Mouse (Mus musculus): Measurements from ENCODE around the gene Polk. TPM values are rescaled to one million over a fixed set of nuclear protein-coding genes. Genes with fewer than 3 reads are reported as not detected.

Gene Polk
- polyA plus RNA-seq, 1 experiment from 2014 or later, result 9.1 TPM

- Histone ChIP-seq H3K36me3 (replicated peaks; ENCODE audit: control insufficient read depth, insufficient read depth, low read depth, low read length) (no peaks in the 10 kb centered on the region), H3K27ac (replicated peaks; ENCODE audit: low read depth, low read length) (no peak overlapping the region), H3K27me3 (ENCODE audit: control insufficient read depth, insufficient read depth, low read length) (no peaks in the 10 kb centered on the region), H3K4me3 (ENCODE audit: low read depth, low read length) (no peak overlapping the region), H3K9ac (replicated peaks; ENCODE audit: low read length) (no peak overlapping the region), H3K4me1 (ENCODE audit: control insufficient read depth, insufficient read depth, low read length) (no peaks in the 10 kb centered on the region), H3K4me2 (ENCODE audit: low read depth, low read length) (no peak overlapping the region), H3K9me3 (replicated peaks; ENCODE audit: control insufficient read depth, low read length) (no peaks in the 10 kb centered on the region)
- WGBS, result 96% methylated on average over 1 of the region's 1 CpGs
- DNase-seq (ENCODE audit: low spot score) (no peak), ATAC-seq (replicated peaks; ENCODE audit: insufficient number of reproducible peaks, low FRiP score, low TSS enrichment, low read depth) (no peak)
Observed at GRCm38 (mm10) chr13:96478991-96479390, 63.4 kb downstream of the Polk start.

DNA sequence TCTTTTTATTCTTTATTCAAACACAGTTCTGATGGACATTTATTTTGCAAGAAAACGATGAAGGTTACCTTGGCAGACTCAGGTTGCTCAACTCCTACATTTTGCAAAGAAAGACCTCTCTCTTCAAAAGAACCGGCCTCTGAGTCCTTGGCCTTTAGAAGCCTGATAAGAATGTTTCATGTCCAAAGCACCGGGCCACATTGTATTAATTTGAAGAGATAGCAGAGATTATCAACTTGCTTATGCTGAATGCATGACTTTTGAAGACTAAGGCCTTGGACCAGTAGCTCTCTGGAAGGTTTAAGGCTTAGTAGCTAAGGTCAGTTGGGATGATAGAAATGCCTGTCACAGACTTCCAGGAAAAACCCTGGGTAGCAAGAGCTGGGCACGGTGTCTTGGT is 65.2 kb downstream of the Polk start:
- H3K9me3 ChIP-seq (replicated peaks; ENCODE audit: control insufficient read depth, low read length), result no peaks in the 10 kb centered on the region
- no peaks in the 10 kb centered on the region for H3K27me3 ChIP-seq (ENCODE audit: control insufficient read depth, insufficient read depth, low read length)
- DNase-seq (ENCODE audit: low spot score) (no peak), ATAC-seq (replicated peaks; ENCODE audit: insufficient number of reproducible peaks, low FRiP score, low TSS enrichment, low read depth) (no peak)
- 95% methylated on average over 4 of the region's 4 CpGs for WGBS
- no peak overlapping the region for H3K9ac ChIP-seq (replicated peaks; ENCODE audit: low read length)
- H3K4me2 ChIP-seq (ENCODE audit: low read depth, low read length), result no peak overlapping the region
- H3K4me3 ChIP-seq (ENCODE audit: low read depth, low read length), result no peak overlapping the region
- no peak overlapping the region for H3K27ac ChIP-seq (replicated peaks; ENCODE audit: low read depth, low read length)
- H3K4me1 ChIP-seq (ENCODE audit: control insufficient read depth, insufficient read depth, low read length), result no peaks in the 10 kb centered on the region
- H3K36me3 ChIP-seq (replicated peaks; ENCODE audit: control insufficient read depth, insufficient read depth, low read depth, low read length), result no peaks in the 10 kb centered on the region

DNA sequence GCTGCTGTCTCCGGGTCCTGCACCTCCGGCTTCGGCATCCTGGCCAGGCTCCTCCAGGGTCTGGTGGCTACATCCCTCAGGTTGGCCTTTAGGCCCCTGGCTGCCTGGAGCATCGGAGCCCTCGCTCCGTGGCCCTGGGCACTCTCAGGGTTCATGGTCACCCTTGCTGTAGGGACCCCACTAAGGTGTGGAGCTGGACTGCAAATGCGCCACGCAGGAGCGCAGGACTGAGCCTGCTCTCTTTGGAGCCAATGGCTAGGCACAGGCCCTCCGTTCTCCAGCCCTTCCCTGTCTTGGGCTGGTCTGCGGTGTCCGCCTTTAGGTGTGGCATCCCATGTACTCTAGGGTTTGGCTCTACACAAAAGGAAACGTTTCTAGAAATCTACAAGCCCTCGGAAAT is 71.4 kb downstream of the Polk start, which contains the start of gene Ankdd1b:
Gene Ankdd1b, minus strand, starts transcription at position 242 of the 400 bp plus-strand sequence.
- DNase-seq (ENCODE audit: low spot score), result no peak
- no peaks in the 10 kb centered on the region for H3K27me3 ChIP-seq (ENCODE audit: control insufficient read depth, insufficient read depth, low read length)
- H3K4me1 ChIP-seq (ENCODE audit: control insufficient read depth, insufficient read depth, low read length), result no peaks in the 10 kb centered on the region
- no peak within 1 kb of the TSS for H3K27ac ChIP-seq (replicated peaks; ENCODE audit: low read depth, low read length)
- no peak within 1 kb of the TSS for H3K4me3 ChIP-seq (ENCODE audit: low read depth, low read length)
- ATAC-seq (replicated peaks; ENCODE audit: insufficient number of reproducible peaks, low FRiP score, low TSS enrichment, low read depth), result no peak
- 90% methylated on average over 14 of the region's 14 CpGs for WGBS
- H3K4me2 ChIP-seq (ENCODE audit: low read depth, low read length), result no peak within 1 kb of the TSS
- no peak within 1 kb of the TSS for H3K9ac ChIP-seq (replicated peaks; ENCODE audit: low read length)
- H3K36me3 ChIP-seq (replicated peaks; ENCODE audit: control insufficient read depth, insufficient read depth, low read depth, low read length), result no peaks in the 10 kb centered on the region
- H3K9me3 ChIP-seq (replicated peaks; ENCODE audit: control insufficient read depth, low read length), result no peaks in the 10 kb centered on the region

- no peak overlapping the region for H3K9ac ChIP-seq (replicated peaks; ENCODE audit: low read length)
- no peaks in the 10 kb centered on the region for H3K9me3 ChIP-seq (replicated peaks; ENCODE audit: control insufficient read depth, low read length)
- no peak for DNase-seq (ENCODE audit: low spot score)
- ATAC-seq (replicated peaks; ENCODE audit: insufficient number of reproducible peaks, low FRiP score, low TSS enrichment, low read depth), result no peak
- H3K27ac ChIP-seq (replicated peaks; ENCODE audit: low read depth, low read length), result no peak overlapping the region
- no peaks in the 10 kb centered on the region for H3K36me3 ChIP-seq (replicated peaks; ENCODE audit: control insufficient read depth, insufficient read depth, low read depth, low read length)
- H3K4me3 ChIP-seq (ENCODE audit: low read depth, low read length), result no peak overlapping the region
- no peak overlapping the region for H3K4me2 ChIP-seq (ENCODE audit: low read depth, low read length)
- WGBS, result 84% methylated on average over 6 of the region's 6 CpGs
- no peaks in the 10 kb centered on the region for H3K27me3 ChIP-seq (ENCODE audit: control insufficient read depth, insufficient read depth, low read length)
- H3K4me1 ChIP-seq (ENCODE audit: control insufficient read depth, insufficient read depth, low read length), result no peaks in the 10 kb centered on the region
Observed at GRCm38 (mm10) chr13:96470556-96470955, 71.8 kb downstream of the Polk start.

DNA sequence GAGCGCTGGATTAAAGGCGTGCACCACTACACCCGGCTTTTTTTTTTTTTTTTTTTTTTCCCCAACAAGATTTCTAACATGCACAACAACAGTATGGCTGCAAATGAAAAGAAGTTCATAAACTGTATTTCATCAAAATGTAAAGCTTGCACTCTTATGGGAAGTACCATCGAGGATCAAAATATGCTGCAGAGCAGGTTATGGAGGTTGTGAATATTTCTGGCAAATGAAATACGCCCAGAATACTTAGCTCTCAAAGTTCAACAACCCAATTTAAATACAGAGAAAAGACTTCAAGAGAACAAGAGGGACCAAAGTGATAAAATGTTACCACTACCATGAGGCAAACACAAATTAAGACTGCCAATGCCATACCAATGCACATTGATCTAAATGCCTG is 73.7 kb downstream of the Polk start:
- 94% methylated on average over 5 of the region's 5 CpGs for WGBS
- H3K27ac ChIP-seq (replicated peaks; ENCODE audit: low read depth, low read length), result no peak overlapping the region

GRCm38 (mm10) chr13:96465315-96465714 is 77.1 kb downstream of the Polk start:
- Histone ChIP-seq H3K9ac (replicated peaks; ENCODE audit: low read length) (no peak overlapping the region), H3K4me2 (ENCODE audit: low read depth, low read length) (no peak overlapping the region), H3K4me1 (ENCODE audit: control insufficient read depth, insufficient read depth, low read length) (no peaks in the 10 kb centered on the region), H3K27me3 (ENCODE audit: control insufficient read depth, insufficient read depth, low read length) (no peaks in the 10 kb centered on the region), H3K36me3 (replicated peaks; ENCODE audit: control insufficient read depth, insufficient read depth, low read depth, low read length) (no peaks in the 10 kb centered on the region), H3K4me3 (ENCODE audit: low read depth, low read length) (no peak overlapping the region), H3K27ac (replicated peaks; ENCODE audit: low read depth, low read length) (no peak overlapping the region), H3K9me3 (replicated peaks; ENCODE audit: control insufficient read depth, low read length) (no peaks in the 10 kb centered on the region)
- 58% methylated on average over 5 of the region's 5 CpGs for WGBS
- ATAC-seq (replicated peaks; ENCODE audit: insufficient number of reproducible peaks, low FRiP score, low TSS enrichment, low read depth), result no peak
- DNase-seq (ENCODE audit: low spot score), result no peak

More for the DNA sequence above, 73.7 kb downstream of the Polk start:
- ATAC-seq (replicated peaks; ENCODE audit: insufficient number of reproducible peaks, low FRiP score, low TSS enrichment, low read depth) (no peak), DNase-seq (ENCODE audit: low spot score) (no peak)
- Histone ChIP-seq H3K36me3 (replicated peaks; ENCODE audit: control insufficient read depth, insufficient read depth, low read depth, low read length) (no peaks in the 10 kb centered on the region), H3K4me3 (ENCODE audit: low read depth, low read length) (no peak overlapping the region), H3K9ac (replicated peaks; ENCODE audit: low read length) (no peak overlapping the region), H3K4me1 (ENCODE audit: control insufficient read depth, insufficient read depth, low read length) (no peaks in the 10 kb centered on the region), H3K4me2 (ENCODE audit: low read depth, low read length) (no peak overlapping the region), H3K9me3 (replicated peaks; ENCODE audit: control insufficient read depth, low read length) (no peaks in the 10 kb centered on the region), H3K27me3 (ENCODE audit: control insufficient read depth, insufficient read depth, low read length) (no peaks in the 10 kb centered on the region)

GRCm38 (mm10) chr13:96462644-96463043 is 79.7 kb downstream of the Polk start:
- H3K4me1 ChIP-seq (ENCODE audit: control insufficient read depth, insufficient read depth, low read length), result no peaks in the 10 kb centered on the region
- H3K9ac ChIP-seq (replicated peaks; ENCODE audit: low read length), result no peak overlapping the region

DNA sequence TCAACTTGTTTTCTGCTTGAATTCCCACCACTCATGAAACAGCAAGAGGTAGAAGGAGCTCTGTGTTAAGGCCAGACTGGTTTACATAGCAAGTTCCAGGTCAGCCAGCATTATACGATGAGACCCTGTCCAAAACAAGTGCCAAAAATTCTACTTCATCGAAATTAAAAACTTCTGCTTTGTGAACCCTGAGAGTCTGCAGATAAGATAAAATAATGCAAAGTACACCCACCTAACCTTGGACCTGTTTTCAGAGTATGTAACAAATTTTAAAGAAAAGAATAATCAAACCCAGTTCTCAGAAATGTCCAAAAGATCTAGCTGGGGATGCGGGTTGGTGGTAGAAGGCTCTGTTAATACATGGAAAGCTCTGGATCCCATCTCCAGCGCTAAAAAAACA is 83.8 kb downstream of the Polk start:
- no peaks in the 10 kb centered on the region for H3K4me1 ChIP-seq (ENCODE audit: control insufficient read depth, insufficient read depth, low read length)
- H3K27me3 ChIP-seq (ENCODE audit: control insufficient read depth, insufficient read depth, low read length), result no peaks in the 10 kb centered on the region
- H3K27ac ChIP-seq (replicated peaks; ENCODE audit: low read depth, low read length), result no peak overlapping the region
- 86% methylated on average over 4 of the region's 4 CpGs for WGBS
- H3K9ac ChIP-seq (replicated peaks; ENCODE audit: low read length), result no peak overlapping the region
- H3K4me3 ChIP-seq (ENCODE audit: low read depth, low read length), result no peak overlapping the region
- H3K36me3 ChIP-seq (replicated peaks; ENCODE audit: control insufficient read depth, insufficient read depth, low read depth, low read length), result no peaks in the 10 kb centered on the region
- H3K9me3 ChIP-seq (replicated peaks; ENCODE audit: control insufficient read depth, low read length), result no peaks in the 10 kb centered on the region
- H3K4me2 ChIP-seq (ENCODE audit: low read depth, low read length), result no peak overlapping the region
- DNase-seq (ENCODE audit: low spot score) (no peak), ATAC-seq (replicated peaks; ENCODE audit: insufficient number of reproducible peaks, low FRiP score, low TSS enrichment, low read depth) (no peak)

More at GRCm38 (mm10) chr13:96462644-96463043, 79.7 kb downstream of the Polk start:
- ATAC-seq (replicated peaks; ENCODE audit: insufficient number of reproducible peaks, low FRiP score, low TSS enrichment, low read depth) (no peak), DNase-seq (ENCODE audit: low spot score) (peak; percentile 11)
- H3K4me3 ChIP-seq (ENCODE audit: low read depth, low read length), result no peak overlapping the region
- H3K36me3 ChIP-seq (replicated peaks; ENCODE audit: control insufficient read depth, insufficient read depth, low read depth, low read length), result no peaks in the 10 kb centered on the region
- no peaks in the 10 kb centered on the region for H3K9me3 ChIP-seq (replicated peaks; ENCODE audit: control insufficient read depth, low read length)
- no peak overlapping the region for H3K27ac ChIP-seq (replicated peaks; ENCODE audit: low read depth, low read length)
- WGBS, result 64% methylated on average over 1 of the region's 1 CpGs
- H3K27me3 ChIP-seq (ENCODE audit: control insufficient read depth, insufficient read depth, low read length), result no peaks in the 10 kb centered on the region
- H3K4me2 ChIP-seq (ENCODE audit: low read depth, low read length), result no peak overlapping the region

Data from embryonic facial prominence, embryonic 11.5 days (tissue).